Mouse (Mus musculus) small intestine, adult 2 months (tissue): ENCODE results near the gene Olfr1134.

Experiments used
- CTCF ChIP-seq: fragments of 200-500 bp; IDR thresholded peaks from 2 replicates; pipeline ENCODE4 v1.5.1; 2012; ENCODE audit warnings: low read depth, mild to moderate bottlenecking, control low read depth, inconsistent platforms, low read length, moderate library complexity, mixed read lengths; ENCODE audit not compliant: insufficient replicate concordance, insufficient read length; ENCODE audit errors: extremely low read depth
- POLR2A ChIP-seq: fragments of 200-500 bp; IDR thresholded peaks from 2 replicates; pipeline ENCODE4 v1.6.1; 2012; ENCODE audit warnings: low read depth, mild to moderate bottlenecking, control low read depth, inconsistent platforms, low read length, moderate library complexity

- TF ChIP-seq CTCF (no peak), POLR2A (no peak)
These were observed 15.8 kb downstream of the Olfr1134 start for GRCm38 (mm10) chr2:87642441-87642840.
